Comparison of ENCODE assay signal across 8 mouse cellular contexts in genomic region chr11:5788056-5789014, GRCm38 (mm10). TPM values are rescaled to one million over a fixed set of nuclear protein-coding genes. Genes with fewer than 3 reads are reported as not detected.
DNase-seq lines count a peak whose midpoint lies in the region; ATAC-seq and TF ChIP-seq lines count a peak whose summit lies in the region.

Gene Dbnl, plus strand, starts transcription at chr11:5788488.

- H3K4me3 ChIP-seq in embryonic facial prominence, embryonic 13.5 days = peak within 1 kb of the TSS; percentile 81
- peak within 1 kb of the TSS; percentile 82 for H3K4me3 ChIP-seq in kidney, adult 2 months (ENCODE audit: insufficient read depth, low read depth, low read length)
- H3K4me3 ChIP-seq in limb, embryonic 12.5 days (replicated peaks) = peak within 1 kb of the TSS; percentile 76
- H3K4me3 ChIP-seq in midbrain, embryonic 15.5 days = peak within 1 kb of the TSS; percentile 95
- peak within 1 kb of the TSS; percentile 97 for H3K4me3 ChIP-seq in spleen, adult 2 months (ENCODE audit: extremely low read depth, insufficient read depth, insufficient read length)

- H3K9me3 ChIP-seq in embryonic facial prominence, embryonic 13.5 days = no peaks in the 10 kb centered on the region
- H3K9me3 ChIP-seq in limb, embryonic 12.5 days = no peaks in the 10 kb centered on the region
- H3K9me3 ChIP-seq in midbrain, embryonic 15.5 days = no peaks in the 10 kb centered on the region

- ATAC-seq in embryonic facial prominence, embryonic 13.5 days (ENCODE audit: insufficient number of reproducible peaks, insufficient read depth, low FRiP score, low TSS enrichment, low read depth) = peak; percentile 91
- ATAC-seq in limb, embryonic 12.5 days (ENCODE audit: insufficient number of reproducible peaks, insufficient read depth, low FRiP score, low TSS enrichment, low read depth) = peak; percentile 92
- peak; percentile 98 for ATAC-seq in midbrain, embryonic 15.5 days (replicated peaks)

- DNase-seq in 3134 (ENCODE audit: extremely low read depth, insufficient read length, low spot score) = peak; percentile 97
- DNase-seq in adrenal gland, postnatal 36 days = peak; percentile 97 to 98
- peak; percentile 98 for DNase-seq in heart, adult 18-20 months
- DNase-seq in kidney, adult 2 months = peak; percentile 98
- DNase-seq in spleen, adult 2 months (ENCODE audit: low read depth in 1 of 2, low spot score in 2 of 2) = peak; percentile 94 to 96

- H3K27ac ChIP-seq in embryonic facial prominence, embryonic 13.5 days = peak within 1 kb of the TSS; percentile 91
- H3K27ac ChIP-seq in kidney, adult 2 months (ENCODE audit: insufficient read depth, low read depth, low read length) = peak within 1 kb of the TSS; percentile 79
- H3K27ac ChIP-seq in limb, embryonic 12.5 days = peak within 1 kb of the TSS; percentile 92
- peak within 1 kb of the TSS; percentile 91 for H3K27ac ChIP-seq in midbrain, embryonic 15.5 days
- peak within 1 kb of the TSS; percentile 99 for H3K27ac ChIP-seq in spleen, adult 2 months (ENCODE audit: insufficient read depth, low read length)

- peak within 1 kb of the TSS; percentile 88 for H3K4me2 ChIP-seq in embryonic facial prominence, embryonic 13.5 days
- peak within 1 kb of the TSS; percentile 88 for H3K4me2 ChIP-seq in limb, embryonic 12.5 days
- H3K4me2 ChIP-seq in midbrain, embryonic 15.5 days = peak within 1 kb of the TSS; percentile 83

- peaks cover 21% of the 10 kb centered on the region for H3K36me3 ChIP-seq in embryonic facial prominence, embryonic 13.5 days
- H3K36me3 ChIP-seq in kidney, adult 2 months (ENCODE audit: control insufficient read depth, insufficient read depth, low read length) = no peaks in the 10 kb centered on the region
- H3K36me3 ChIP-seq in limb, embryonic 12.5 days = peaks cover 26% of the 10 kb centered on the region
- H3K36me3 ChIP-seq in midbrain, embryonic 15.5 days (replicated peaks) = peaks cover 13% of the 10 kb centered on the region; the same call in 1 of the 2 replicates
- H3K36me3 ChIP-seq in spleen, adult 2 months (ENCODE audit: control insufficient read depth, insufficient read depth, low read length) = peaks cover 12% of the 10 kb centered on the region

- H3K27me3 ChIP-seq in embryonic facial prominence, embryonic 13.5 days = no peaks in the 10 kb centered on the region
- no peaks in the 10 kb centered on the region for H3K27me3 ChIP-seq in kidney, adult 2 months (replicated peaks; ENCODE audit: control insufficient read depth, insufficient read depth, low read length)
- H3K27me3 ChIP-seq in limb, embryonic 12.5 days = no peaks in the 10 kb centered on the region
- H3K27me3 ChIP-seq in midbrain, embryonic 15.5 days (replicated peaks) = no peaks in the 10 kb centered on the region
- H3K27me3 ChIP-seq in spleen, adult 2 months (ENCODE audit: control insufficient read depth, insufficient read depth, low read length) = no peaks in the 10 kb centered on the region

- H3K9ac ChIP-seq in embryonic facial prominence, embryonic 13.5 days = peak within 1 kb of the TSS; percentile 89
- H3K9ac ChIP-seq in limb, embryonic 12.5 days (replicated peaks) = peak within 1 kb of the TSS; percentile 79
- peak within 1 kb of the TSS; percentile 95 for H3K9ac ChIP-seq in midbrain, embryonic 15.5 days

- WGBS in embryonic facial prominence, embryonic 13.5 days = under 1% methylated on average over 74 of the region's 74 CpGs
- WGBS in kidney, adult 2 months = under 1% methylated on average over 74 of the region's 74 CpGs
- WGBS in limb, embryonic 12.5 days = under 1% methylated on average over 71 of the region's 74 CpGs
- WGBS in midbrain, embryonic 15.5 days = under 1% methylated on average over 74 of the region's 74 CpGs
- WGBS in spleen, adult 2 months = under 1% methylated on average over 69 of the region's 74 CpGs

- TF ChIP-seq POLR2A in kidney, adult 2 months (IDR thresholded peaks at IDR 0.05; ENCODE audit: low read depth, low read length) = peak; percentile 88
- peak; percentile 80 for TF ChIP-seq POLR2A in spleen, adult 2 months (IDR thresholded peaks at IDR 0.05; ENCODE audit: low read depth, low read length)

- peaks cover 26% of the 10 kb centered on the region for H3K4me1 ChIP-seq in embryonic facial prominence, embryonic 13.5 days
- H3K4me1 ChIP-seq in kidney, adult 2 months (ENCODE audit: control insufficient read depth, insufficient read depth, low read length) = peaks cover 5% of the 10 kb centered on the region
- H3K4me1 ChIP-seq in limb, embryonic 12.5 days (replicated peaks) = peaks cover 15% of the 10 kb centered on the region
- H3K4me1 ChIP-seq in midbrain, embryonic 15.5 days = peaks cover 30% of the 10 kb centered on the region
- peaks cover 14% of the 10 kb centered on the region; the same call in 1 of the 2 replicates for H3K4me1 ChIP-seq in spleen, adult 2 months (ENCODE audit: control insufficient read depth, insufficient read depth, insufficient read length)

- peak; percentile 61 for TF ChIP-seq CTCF in kidney, adult 2 months (conservative IDR thresholded peaks at IDR 0.05; ENCODE audit: insufficient read depth, insufficient read length, low read depth, low read length)
- TF ChIP-seq CTCF in spleen, adult 2 months (IDR thresholded peaks at IDR 0.05; ENCODE audit: extremely low read depth, insufficient read depth, insufficient read length, insufficient replicate concordance) = peak; percentile 76

RNA-seq across cellular contexts. Expression of gene Dbnl, which starts in this region (rescaled TPM):
- total RNA-seq in adrenal gland, postnatal 36 days (2021) = 10 to 100 TPM; 67.3 to 73.6 TPM
- polyA plus RNA-seq in embryonic facial prominence, embryonic 13.5 days (2015; fragmentation: Nextera tagmentation; extraction: Ambion mirVana) = 126 and 135 TPM in 2 replicates
- 10 to 100 TPM; 29.3 to 31.6 TPM for total RNA-seq in heart, adult 18-20 months (2021)
- polyA plus RNA-seq in kidney, adult 2 months (2012; rRNA removed) = 49.6 and 52.5 TPM in 2 replicates
- 122 and 123 TPM in 2 replicates for polyA plus RNA-seq in limb, embryonic 12.5 days (2016; fragmentation: Nextera tagmentation; extraction: Ambion mirVana)
- polyA plus RNA-seq in midbrain, embryonic 15.5 days (2015; fragmentation: Nextera tagmentation; extraction: Ambion mirVana) = 151 and 154 TPM in 2 replicates
- 104 and 130 TPM in 2 replicates for polyA plus RNA-seq in spleen, adult 2 months (2012; rRNA removed)

Comparison
In these comparisons a context has a peak if more than half of its experiments do, and no peak if none do; other contexts are left out.
1. Peak in every context shown above with its lines: DNase-seq, ATAC-seq, H3K4me3 ChIP-seq and H3K27ac ChIP-seq.